Mouse (Mus musculus): Measurements from ENCODE around the gene Cds2. TPM values are rescaled to one million over a fixed set of nuclear protein-coding genes. Genes with fewer than 3 reads are reported as not detected.
"Not testable (repeated sequence)": the region's sequence is repeated elsewhere in the genome, so short reads cannot be mapped to it uniquely, and the experiment has no call there.

Gene Cds2
- total RNA-seq, 1 experiment from 2014 or later = 91.0 TPM

GRCm38 (mm10) chr2:132266086-132266485, 3.1 kb downstream of the Cds2 start:
- no peak for DNase-seq

GRCm38 (mm10) chr2:132269217-132269616, 6.3 kb downstream of the Cds2 start:
- no peak for DNase-seq

- no peak for DNase-seq
These were observed 7.5 kb downstream of the Cds2 start for GRCm38 (mm10) chr2:132270331-132270951.

- DNase-seq = no peak
These were observed 9.9 kb downstream of the Cds2 start for GRCm38 (mm10) chr2:132272694-132273389.

GRCm38 (mm10) chr2:132275527-132275926, 12.6 kb downstream of the Cds2 start:
- no peak for DNase-seq

GRCm38 (mm10) chr2:132276249-132276648, 13.3 kb downstream of the Cds2 start:
- no peak for DNase-seq

GRCm38 (mm10) chr2:132278273-132278853, 15.4 kb downstream of the Cds2 start:
- DNase-seq = no peak

- no peak for DNase-seq
These were observed 16.5 kb downstream of the Cds2 start for GRCm38 (mm10) chr2:132279336-132279882.

- no peak for DNase-seq
These were observed 17.0 kb downstream of the Cds2 start for GRCm38 (mm10) chr2:132279978-132280377.

GRCm38 (mm10) chr2:132280518-132281120, 17.7 kb downstream of the Cds2 start:
- no peak for DNase-seq

- DNase-seq = no peak
These were observed 18.9 kb downstream of the Cds2 start for GRCm38 (mm10) chr2:132281560-132282452.

- DNase-seq = no peak
These were observed 19.7 kb downstream of the Cds2 start for GRCm38 (mm10) chr2:132282453-132283174.

GRCm38 (mm10) chr2:132283236-132284070, 20.5 kb downstream of the Cds2 start:
- no peak for DNase-seq

- DNase-seq = peak; percentile 21
These were observed 21.7 kb downstream of the Cds2 start for GRCm38 (mm10) chr2:132284492-132285139.

GRCm38 (mm10) chr2:132285722-132286121, 22.8 kb downstream of the Cds2 start:
- DNase-seq = not testable (repeated sequence)

- no peak for DNase-seq
These were observed 23.6 kb downstream of the Cds2 start for GRCm38 (mm10) chr2:132286376-132287076.

- not testable (repeated sequence) for DNase-seq
These were observed 26.3 kb downstream of the Cds2 start for GRCm38 (mm10) chr2:132289213-132289612.

- no peak for DNase-seq
These were observed 27.9 kb downstream of the Cds2 start for GRCm38 (mm10) chr2:132290808-132291207.

GRCm38 (mm10) chr2:132291265-132291664, 28.3 kb downstream of the Cds2 start:
- no peak for DNase-seq

Data from adrenal gland, postnatal 25 days (tissue).